Mouse (Mus musculus) ES-E14 (cell line): ENCODE measurements around the gene Tgm5.

Source experiments
- CHD2 ChIP-seq: IDR thresholded peaks from 2 replicates; pipeline ENCODE4 v1.6.1; 2014; ENCODE audit warnings: mild to moderate bottlenecking, low read depth, low read length, inconsistent platforms
- HCFC1 ChIP-seq: IDR thresholded peaks from 2 replicates; pipeline ENCODE4 v1.6.1; 2012; ENCODE audit warnings: low read length, inconsistent platforms, borderline replicate concordance; ENCODE audit not compliant: insufficient read depth
- MAFK ChIP-seq: IDR thresholded peaks from 2 replicates; pipeline ENCODE4 v1.6.1; 2014; ENCODE audit warnings: mild to moderate bottlenecking, low read depth, low read length, inconsistent platforms; ENCODE audit not compliant: insufficient read depth
- ZNF384 ChIP-seq: IDR thresholded peaks from 2 replicates; pipeline ENCODE4 v1.6.1; 2012; ENCODE audit warnings: low read depth, low read length, inconsistent platforms

- no peak for TF ChIP-seq HCFC1
- TF ChIP-seq ZNF384: no peak
- no peak for TF ChIP-seq CHD2
- TF ChIP-seq MAFK: no peak
Measured at GRCm38 (mm10) chr2:121074747-121075146, 10.9 kb downstream of the Tgm5 start.
